Comparison of ENCODE assay signal across 12 mouse cellular contexts in the genomic region with DNA sequence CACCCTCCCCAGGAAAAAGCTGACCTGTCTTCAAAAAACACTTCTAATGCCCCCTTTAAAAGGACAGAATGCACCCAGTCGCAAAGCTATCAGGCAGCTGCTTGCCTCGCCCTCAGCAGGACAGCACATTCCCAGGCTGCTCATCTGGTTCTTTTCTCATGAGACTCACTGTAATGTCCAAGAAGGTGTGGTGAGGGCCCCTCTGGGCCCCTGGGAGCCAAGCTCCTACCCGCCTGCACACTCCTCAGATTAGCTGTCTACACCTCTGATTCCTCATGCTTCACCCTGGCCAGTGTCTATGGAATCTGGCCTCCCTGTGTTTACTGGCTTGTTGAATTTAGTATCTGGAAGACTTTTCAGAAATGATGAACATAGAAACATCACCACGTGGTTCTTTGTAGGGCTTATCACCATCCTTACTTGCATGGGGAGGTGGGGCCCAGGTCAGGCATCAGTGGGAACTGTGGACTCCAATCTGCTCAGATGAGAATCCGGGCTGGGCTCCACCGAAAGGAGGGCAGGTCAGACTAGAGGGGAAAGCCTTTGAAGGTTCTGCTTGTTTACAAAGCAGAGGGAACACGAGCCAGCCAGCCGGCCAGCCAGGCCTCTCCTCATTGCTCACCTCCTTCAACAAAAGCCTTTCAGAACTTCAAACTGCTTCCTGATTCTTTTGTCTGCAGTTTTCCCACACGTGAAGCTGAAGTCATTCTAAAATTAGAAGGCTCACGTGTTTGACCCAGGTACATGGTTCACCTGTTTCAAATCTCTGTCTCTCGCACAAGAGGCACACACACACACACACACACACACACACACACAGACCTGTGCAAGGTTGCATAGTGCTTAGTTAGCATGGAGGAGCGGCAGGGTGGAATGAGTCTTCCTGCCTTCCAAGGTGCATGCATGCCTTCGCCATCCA. TPM values are rescaled to one million over a fixed set of nuclear protein-coding genes. Genes with fewer than 3 reads are reported as not detected.
DNase-seq lines count a peak whose midpoint lies in the region; ATAC-seq and TF ChIP-seq lines count a peak whose summit lies in the region.
"Had no signal": no experiment of that assay in that cellular context is flagged by ENCODE, and none has a peak within 500 bp of the region (broad histone marks: within the 10 kb centered on the region; RNA-seq: fewer than 3 reads in every experiment).

No protein-coding gene starts in this region.

- no peak for TF ChIP-seq CTCF in stomach, postnatal 0 days (IDR thresholded peaks at IDR 0.05; ENCODE audit: low read depth)

- 34% methylated on average over 13 of the region's 13 CpGs for WGBS in liver, embryonic 16.5 days (ENCODE audit: insufficient replicate concordance)
- 23% methylated on average over 13 of the region's 13 CpGs for WGBS in stomach, postnatal 0 days

- TF ChIP-seq EP300 in stomach, postnatal 0 days (optimal IDR thresholded peaks at IDR 0.05), result peak; percentile 60

- DNase-seq in right cerebral cortex, postnatal 10 days (ENCODE audit: low spot score in 2 of 2), result peak; percentile 39 to 47
- DNase-seq in right cerebral cortex, postnatal 4 days, result no peak
- DNase-seq in kidney, adult 11 months, result peak; percentile 12
- peak; percentile 85 for DNase-seq in stomach, postnatal 0 days (ENCODE audit: low spot score)
- no peak for DNase-seq in spleen, postnatal 10 days (ENCODE audit: low spot score in 2 of 2)
- DNase-seq in layer of hippocampus, postnatal 14 days (ENCODE audit: low spot score in 2 of 2), result no peak
- DNase-seq: embryo, embryonic 11 days; gastrocnemius, postnatal 10 days had no signal

- ATAC-seq in liver, embryonic 16.5 days (ENCODE audit: low read depth), result peak; percentile 41; the same call in 1 of the 2 replicates
- peak; percentile 92 for ATAC-seq in stomach, postnatal 0 days (ENCODE audit: low FRiP score, low TSS enrichment)
- ATAC-seq in CD4-positive, CD25-positive, alpha-beta regulatory T cell, adult 4 months, result no peak

- H3K9me3 ChIP-seq in liver, embryonic 16.5 days (replicated peaks; ENCODE audit: control insufficient read depth, low read length), result no peaks in the 10 kb centered on the region
- H3K9me3 ChIP-seq in stomach, postnatal 0 days (ENCODE audit: control insufficient read depth, low read length), result no peaks in the 10 kb centered on the region
- H3K9me3 ChIP-seq: G1E; neural tube, embryonic 15.5 days had no signal

- H3K9ac ChIP-seq in liver, embryonic 16.5 days (ENCODE audit: low read depth, low read length), result no peak overlapping the region
- H3K9ac ChIP-seq in stomach, postnatal 0 days (ENCODE audit: low read length), result no peak overlapping the region
- H3K9ac ChIP-seq: neural tube, embryonic 15.5 days had no signal

- no peak overlapping the region for H3K4me2 ChIP-seq in liver, embryonic 16.5 days (ENCODE audit: low read depth, low read length)
- no peak overlapping the region for H3K4me2 ChIP-seq in stomach, postnatal 0 days (replicated peaks; ENCODE audit: low read depth)
- H3K4me2 ChIP-seq: neural tube, embryonic 15.5 days had no signal

- no peaks in the 10 kb centered on the region for H3K36me3 ChIP-seq in liver, embryonic 16.5 days (ENCODE audit: control insufficient read depth, insufficient read depth)
- H3K36me3 ChIP-seq in stomach, postnatal 0 days (ENCODE audit: control insufficient read depth, insufficient read depth, low read length), result no peaks in the 10 kb centered on the region
- H3K36me3 ChIP-seq: neural tube, embryonic 15.5 days had no signal

- H3K27ac ChIP-seq in liver, embryonic 16.5 days (ENCODE audit: low read length), result no peak overlapping the region
- peak overlapping the region; percentile 79 for H3K27ac ChIP-seq in stomach, postnatal 0 days (replicated peaks)
- H3K27ac ChIP-seq: neural tube, embryonic 15.5 days had no signal

- no peak overlapping the region for H3K4me3 ChIP-seq in liver, embryonic 16.5 days (ENCODE audit: low read depth, low read length)
- no peak overlapping the region for H3K4me3 ChIP-seq in stomach, postnatal 0 days (ENCODE audit: low read depth, low read length)
- H3K4me3 ChIP-seq: neural tube, embryonic 15.5 days had no signal

- no peaks in the 10 kb centered on the region for H3K27me3 ChIP-seq in liver, embryonic 16.5 days (ENCODE audit: control insufficient read depth, insufficient read depth, low read depth, low read length)
- H3K27me3 ChIP-seq in stomach, postnatal 0 days (ENCODE audit: control insufficient read depth, insufficient read depth, low read length), result no peaks in the 10 kb centered on the region
- H3K27me3 ChIP-seq: neural tube, embryonic 15.5 days had no signal

- H3K4me1 ChIP-seq in liver, embryonic 16.5 days (ENCODE audit: control insufficient read depth, low read depth, low read length), result no peaks in the 10 kb centered on the region; the same call in 1 of the 2 replicates
- H3K4me1 ChIP-seq in stomach, postnatal 0 days (replicated peaks; ENCODE audit: control insufficient read depth, insufficient read depth), result no peaks in the 10 kb centered on the region; the same call in 1 of the 2 replicates

RNA-seq across cellular contexts. Expression of a gene that starts 38.7 kb away (rescaled TPM):
- 2.3 and 2.4 TPM in 2 replicates for polyA plus RNA-seq in liver, embryonic 16.5 days (2015; fragmentation: Nextera tagmentation; extraction: Ambion mirVana)
- 8.7 and 9.1 TPM in 2 replicates for polyA plus RNA-seq in stomach, postnatal 0 days (2015; fragmentation: Nextera tagmentation; extraction: Ambion mirVana)
- 10 to 100 TPM; 38.1 to 42.4 TPM for total RNA-seq in layer of hippocampus, postnatal 14 days (2021)
- polyA plus RNA-seq in CD4-positive, CD25-positive, alpha-beta regulatory T cell, adult 4 months (2017; shearing (Covaris generic)), result under 1 TPM in 1 of 2 experiments, not detected in 1; 0.30 TPM

Comparison
In these comparisons a context has a peak if more than half of its experiments do, and no peak if none do; other contexts are left out.
1. DNase-seq: peak in right cerebral cortex, postnatal 10 days (2 of 2), kidney, adult 11 months (single experiment) and stomach, postnatal 0 days (single experiment); none in right cerebral cortex, postnatal 4 days (single experiment), spleen, postnatal 10 days (0 of 2) and layer of hippocampus, postnatal 14 days (0 of 2).